Mouse (Mus musculus) limb, embryonic 11.5 days (tissue): ENCODE measurements around the gene Enpp5. TPM values are rescaled to one million over a fixed set of nuclear protein-coding genes. Genes with fewer than 3 reads are reported as not detected.

Experiments
- ATAC-seq: fragments of 200-750 bp; cut with Nextera tagmentation; 2 replicates; pipeline ENCODE4 v1.8.0; 2017; ENCODE audit warnings: low read depth; ENCODE audit not compliant: insufficient number of reproducible peaks, low FRiP score, low TSS enrichment
- DNase-seq: peaks from one replicate; pipeline ENCODE4 v3.0.0-alpha.2; 2015; ENCODE audit warnings: low spot score
- H3K27ac ChIP-seq: fragments of 300-500 bp; sonication (generic); replicated peaks from 2 replicates; pipeline ENCODE4 v1.5.1; 2014; ENCODE audit warnings: low read depth, mild to moderate bottlenecking, low read length
- H3K27me3 ChIP-seq: fragments of 300-500 bp; sonication (generic); 2 replicates; pipeline ENCODE4 v1.6.1; 2014; ENCODE audit warnings: mild to moderate bottlenecking, low read length, mixed read lengths; ENCODE audit not compliant: control insufficient read depth, insufficient read depth
- H3K36me3 ChIP-seq: fragments of 300-500 bp; sonication (generic); 2 replicates; pipeline ENCODE4 v1.6.1; 2014; ENCODE audit warnings: mild to moderate bottlenecking, low read length, moderate library complexity, mixed read lengths; ENCODE audit not compliant: control insufficient read depth, insufficient read depth
- H3K4me1 ChIP-seq: fragments of 300-500 bp; sonication (generic); 2 replicates; pipeline ENCODE4 v1.6.1; 2014; ENCODE audit warnings: low read length, mixed read lengths; ENCODE audit not compliant: control insufficient read depth, insufficient read depth
- H3K4me2 ChIP-seq: fragments of 300-500 bp; sonication (generic); 2 replicates; pipeline ENCODE4 v1.6.1; 2014; ENCODE audit warnings: low read depth, mild to moderate bottlenecking, moderate library complexity; ENCODE audit not compliant: severe bottlenecking
- H3K4me3 ChIP-seq: fragments of 300-500 bp; sonication (generic); 2 replicates; pipeline ENCODE4 v1.5.1; 2014; ENCODE audit warnings: low read depth, low read length
- H3K9ac ChIP-seq: fragments of 300-500 bp; sonication (generic); 2 replicates; pipeline ENCODE4 v1.6.1; 2014; ENCODE audit warnings: mild to moderate bottlenecking, low read length
- H3K9me3 ChIP-seq: fragments of 300-500 bp; sonication (generic); 2 replicates; pipeline ENCODE4 v1.6.1; 2016; ENCODE audit warnings: low read length; ENCODE audit not compliant: control insufficient read depth
- WGBS: fragments of 180-500 bp; shearing (Covaris S2); extraction: QIAGEN DNeasy Blood & Tissue Kit; methylation state at CpG from one replicate; pipeline ENCODE4 v1.1.7; 2014; 5-methylcytosine and 5-hydroxymethylcytosine counted together
- polyA plus RNA-seq: library from polyadenylated mRNA; unstranded; fragments of >200 nt; fragmentation: Nextera tagmentation; extraction: Ambion mirVana; gene quantifications from 2 replicates; pipeline ENCODE4 v1.2.1, GENCODE M21; 2014

The Enpp5 gene
- polyA plus RNA-seq, 1 experiment from 2014 or later: 7.1 TPM

- ATAC-seq (peak; percentile 94), DNase-seq (peak; percentile 83)
- Histone ChIP-seq H3K4me2 (peak within 1 kb of the TSS; percentile 99), H3K27ac (no peak within 1 kb of the TSS), H3K36me3 (no peaks in the 10 kb centered on the region), H3K9me3 (no peaks in the 10 kb centered on the region), H3K27me3 (no peaks in the 10 kb centered on the region), H3K4me1 (no peaks in the 10 kb centered on the region), H3K9ac (peak within 1 kb of the TSS; percentile 55), H3K4me3 (peak within 1 kb of the TSS; percentile 52)
- under 1% methylated on average over 75 of the region's 76 CpGs for WGBS
Measured at GRCm38 (mm10) chr17:44105287-44106138, 26.9 kb downstream of the Enpp5 start, which contains the start of gene Enpp4. Gene Enpp4 (minus strand): TSS chr17:44105809.

- Histone ChIP-seq H3K9me3 (no peaks in the 10 kb centered on the region), H3K36me3 (no peaks in the 10 kb centered on the region), H3K9ac (no peak overlapping the region), H3K27ac (no peak overlapping the region), H3K4me2 (no peak overlapping the region), H3K4me3 (no peak overlapping the region), H3K4me1 (no peaks in the 10 kb centered on the region), H3K27me3 (no peaks in the 10 kb centered on the region)
- ATAC-seq: no peak
- no peak for DNase-seq
- WGBS: 82% methylated on average over 3 of the region's 3 CpGs
Measured at GRCm38 (mm10) chr17:44108331-44108730, 29.7 kb downstream of the Enpp5 start.

GRCm38 (mm10) chr17:44116584-44116983, 38.0 kb downstream of the Enpp5 start:
- Histone ChIP-seq H3K4me3 (no peak overlapping the region), H3K4me2 (no peak overlapping the region), H3K9me3 (no peaks in the 10 kb centered on the region), H3K27me3 (no peaks in the 10 kb centered on the region), H3K4me1 (no peaks in the 10 kb centered on the region), H3K36me3 (no peaks in the 10 kb centered on the region), H3K27ac (no peak overlapping the region), H3K9ac (no peak overlapping the region)
- WGBS: 90% methylated on average over 2 of the region's 2 CpGs
- ATAC-seq (no peak), DNase-seq (no peak)

- no peaks in the 10 kb centered on the region for H3K9me3 ChIP-seq
- H3K4me2 ChIP-seq: no peak overlapping the region
- WGBS: 77% methylated on average over 2 of the region's 2 CpGs
Measured at GRCm38 (mm10) chr17:44117721-44118120, 39.1 kb downstream of the Enpp5 start.

GRCm38 (mm10) chr17:44118231-44118630, 39.6 kb downstream of the Enpp5 start:
- no peaks in the 10 kb centered on the region for H3K36me3 ChIP-seq
- H3K4me1 ChIP-seq: peaks cover 4% of the 10 kb centered on the region; the same call in 1 of the 2 replicates
- ATAC-seq (no peak), DNase-seq (no peak)
- no peak overlapping the region for H3K9ac ChIP-seq
- H3K27me3 ChIP-seq: no peaks in the 10 kb centered on the region
- H3K9me3 ChIP-seq: no peaks in the 10 kb centered on the region
- no peak overlapping the region for H3K4me3 ChIP-seq
- WGBS: 83% methylated on average over 4 of the region's 4 CpGs
- H3K27ac ChIP-seq: no peak overlapping the region
- H3K4me2 ChIP-seq: no peak overlapping the region

More at GRCm38 (mm10) chr17:44117721-44118120, 39.1 kb downstream of the Enpp5 start:
- Histone ChIP-seq H3K4me1 (peaks cover 4% of the 10 kb centered on the region; the same call in 1 of the 2 replicates), H3K9ac (no peak overlapping the region), H3K36me3 (no peaks in the 10 kb centered on the region), H3K27me3 (no peaks in the 10 kb centered on the region), H3K27ac (no peak overlapping the region), H3K4me3 (no peak overlapping the region)
- DNase-seq (no peak), ATAC-seq (no peak)

GRCm38 (mm10) chr17:44121366-44122100, 42.9 kb downstream of the Enpp5 start:
- no peaks in the 10 kb centered on the region for H3K27me3 ChIP-seq
- ATAC-seq: no peak
- peaks cover 4% of the 10 kb centered on the region; the same call in 1 of the 2 replicates for H3K4me1 ChIP-seq
- WGBS: 46% methylated on average over 12 of the region's 12 CpGs
- H3K36me3 ChIP-seq: no peaks in the 10 kb centered on the region
- H3K9ac ChIP-seq: no peak overlapping the region
- no peaks in the 10 kb centered on the region for H3K9me3 ChIP-seq
- peak; percentile 60 for DNase-seq
- no peak overlapping the region for H3K27ac ChIP-seq
- no peak overlapping the region for H3K4me3 ChIP-seq
- no peak overlapping the region for H3K4me2 ChIP-seq

- no peaks in the 10 kb centered on the region for H3K4me1 ChIP-seq
- 87% methylated on average over 13 of the region's 13 CpGs for WGBS
- H3K4me3 ChIP-seq: no peak overlapping the region
- H3K9me3 ChIP-seq: no peaks in the 10 kb centered on the region
- no peak for DNase-seq
- no peaks in the 10 kb centered on the region for H3K36me3 ChIP-seq
- ATAC-seq: no peak
- H3K27ac ChIP-seq: no peak overlapping the region
- no peaks in the 10 kb centered on the region for H3K27me3 ChIP-seq
- H3K9ac ChIP-seq: no peak overlapping the region
- no peak overlapping the region for H3K4me2 ChIP-seq
Measured at GRCm38 (mm10) chr17:44129092-44129750, 50.6 kb downstream of the Enpp5 start.

GRCm38 (mm10) chr17:44130429-44130828, 51.8 kb downstream of the Enpp5 start:
- ATAC-seq: no peak
- Histone ChIP-seq H3K4me2 (no peak overlapping the region), H3K27me3 (no peaks in the 10 kb centered on the region), H3K36me3 (no peaks in the 10 kb centered on the region), H3K9ac (no peak overlapping the region), H3K27ac (no peak overlapping the region), H3K4me1 (no peaks in the 10 kb centered on the region), H3K4me3 (no peak overlapping the region), H3K9me3 (no peaks in the 10 kb centered on the region)
- 13% methylated on average over 7 of the region's 7 CpGs for WGBS
- peak; percentile 82 for DNase-seq
